Mouse (Mus musculus) ES-Bruce4 (cell line): ENCODE data around the gene Itih5. TPM values are rescaled to one million over a fixed set of nuclear protein-coding genes. Genes with fewer than 3 reads are reported as not detected.

Experiments
- H3K27ac ChIP-seq: 2 replicates; pipeline ENCODE4 v1.5.1; 2012; ENCODE audit warnings: low read length, inconsistent platforms; ENCODE audit not compliant: insufficient read depth
- H3K27me3 ChIP-seq: 2 replicates; pipeline ENCODE4 v1.6.1; 2012; ENCODE audit warnings: mild to moderate bottlenecking, low read length, inconsistent platforms; ENCODE audit not compliant: control insufficient read depth, poor library complexity, insufficient read depth, severe bottlenecking
- H3K36me3 ChIP-seq: 2 replicates; pipeline ENCODE4 v1.6.1; 2012; ENCODE audit warnings: inconsistent platforms, mild to moderate bottlenecking, low read length, moderate library complexity; ENCODE audit not compliant: control insufficient read depth, poor library complexity, insufficient read depth, severe bottlenecking
- H3K4me1 ChIP-seq: one replicate; pipeline ENCODE4 v1.8.1; 2011; ENCODE audit warnings: low read length; ENCODE audit not compliant: control insufficient read depth, insufficient read depth
- H3K4me3 ChIP-seq: 2 replicates; pipeline ENCODE4 v1.5.1; 2011; ENCODE audit warnings: low read depth, mild to moderate bottlenecking, low read length
- H3K9ac ChIP-seq: 2 replicates; pipeline ENCODE4 v1.6.1; 2012; ENCODE audit warnings: low read depth, mild to moderate bottlenecking, inconsistent platforms; ENCODE audit not compliant: poor library complexity, severe bottlenecking
- H3K9me3 ChIP-seq: replicated peaks from 2 replicates; pipeline ENCODE4 v1.6.1; 2012; ENCODE audit warnings: mild to moderate bottlenecking, low read length, inconsistent platforms; ENCODE audit not compliant: control insufficient read depth, poor library complexity, insufficient read depth, severe bottlenecking
- CTCF ChIP-seq: IDR thresholded peaks from one replicate; pipeline ENCODE4 v1.8.1; 2011; ENCODE audit warnings: low read depth, low read length
- EP300 ChIP-seq: IDR thresholded peaks from 2 replicates; pipeline ENCODE4 v1.6.1; 2011; ENCODE audit warnings: low read depth, low read length; ENCODE audit not compliant: insufficient read depth
- POLR2A ChIP-seq: IDR thresholded peaks from one replicate; pipeline ENCODE4 v1.8.1; 2011; ENCODE audit warnings: low read length; ENCODE audit not compliant: insufficient read depth
- polyA plus RNA-seq: library from polyadenylated mRNA; stranded (reverse); fragments of >200 nt; gene quantifications from 2 replicates; pipeline ENCODE4 v1.2.4, GENCODE M21; 2011; ENCODE audit warnings: low read depth; ENCODE audit not compliant: missing spikeins, insufficient read depth, insufficient read length

Itih5 gene
- polyA plus RNA-seq, 1 experiment, result 0.90 TPM

GRCm38 (mm10) chr2:10301391-10301790 lies 148.0 kb downstream of the Itih5 start:
- no peaks in the 10 kb centered on the region for H3K36me3 ChIP-seq
- no peak overlapping the region for H3K9ac ChIP-seq
- H3K9me3 ChIP-seq, result no peaks in the 10 kb centered on the region
- no peak overlapping the region for H3K27ac ChIP-seq
- H3K4me3 ChIP-seq, result no peak overlapping the region
- H3K27me3 ChIP-seq, result peaks cover 2% of the 10 kb centered on the region; the same call in 1 of the 2 replicates
- H3K4me1 ChIP-seq, result no peaks in the 10 kb centered on the region
- TF ChIP-seq EP300 (no peak), POLR2A (no peak), CTCF (no peak)

DNA sequence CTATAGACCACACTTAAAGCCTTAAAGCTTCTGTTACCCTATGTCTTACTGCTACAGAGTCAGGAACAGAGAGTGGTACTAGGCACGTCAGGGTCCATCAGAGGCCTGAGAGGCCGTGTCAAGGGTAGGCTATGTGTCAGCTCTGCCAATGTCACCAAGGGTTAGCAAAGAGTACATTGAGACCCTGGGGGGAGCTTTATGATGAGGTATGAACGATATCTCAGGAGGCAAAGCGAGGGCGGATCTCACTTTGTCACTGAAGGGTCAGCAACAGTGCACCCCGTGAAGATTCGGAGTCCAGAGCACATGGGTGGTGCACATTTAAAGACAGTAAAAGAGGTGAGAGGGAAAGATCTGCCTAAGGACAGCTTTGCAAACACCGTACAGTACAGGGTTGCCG lies 148.6 kb downstream of the Itih5 start:
- Histone ChIP-seq H3K36me3 (no peaks in the 10 kb centered on the region), H3K9me3 (no peaks in the 10 kb centered on the region), H3K27me3 (peaks cover 2% of the 10 kb centered on the region; the same call in 1 of the 2 replicates), H3K27ac (no peak overlapping the region), H3K4me1 (no peaks in the 10 kb centered on the region), H3K4me3 (no peak overlapping the region), H3K9ac (no peak overlapping the region)
- TF ChIP-seq POLR2A, result no peak
- TF ChIP-seq EP300, result no peak
- TF ChIP-seq CTCF, result no peak

GRCm38 (mm10) chr2:10304911-10305310 lies 151.5 kb downstream of the Itih5 start:
- H3K9me3 ChIP-seq, result no peaks in the 10 kb centered on the region
- peaks cover 2% of the 10 kb centered on the region; the same call in 1 of the 2 replicates for H3K27me3 ChIP-seq
- H3K9ac ChIP-seq, result no peak overlapping the region
- H3K36me3 ChIP-seq, result no peaks in the 10 kb centered on the region
- no peaks in the 10 kb centered on the region for H3K4me1 ChIP-seq
- TF ChIP-seq POLR2A (no peak), EP300 (no peak), CTCF (no peak)
- H3K27ac ChIP-seq, result no peak overlapping the region
- no peak overlapping the region for H3K4me3 ChIP-seq

Other genes starting within 250 kb of the Itih5 start
- 15.1 and 15.5 TPM in 2 replicates for gene Taf3, start 105.0 kb upstream of the Itih5 start, polyA plus RNA-seq
- gene Atp5c1, start 73.1 kb upstream of the Itih5 start, polyA plus RNA-seq, result 435 and 452 TPM in 2 replicates
- 26.0 and 29.6 TPM in 2 replicates for gene Kin, start 73.0 kb upstream of the Itih5 start, polyA plus RNA-seq
- gene Itih2, start 22.2 kb upstream of the Itih5 start, polyA plus RNA-seq, result not detected in 2 replicates
- 93.4 and 103 TPM in 2 replicates for gene Sfmbt2, start 216.9 kb downstream of the Itih5 start, polyA plus RNA-seq